Mouse (Mus musculus): ENCODE data around the gene Nans.
A peak's percentile ranks its signal among the peaks of the same experiment; 100 is the strongest.

GRCm38 (mm10) chr4:46497286-46497892 is 8.3 kb downstream of the Nans start:
- TF ChIP-seq CTCF (IDR thresholded peaks at IDR 0.05; ENCODE audit: low read depth) = peak; percentile 90
- TF ChIP-seq EP300 (IDR thresholded peaks at IDR 0.05; ENCODE audit: low read depth) = no peak
